Mouse (Mus musculus): ENCODE results near the gene Fam189a2.

- TF ChIP-seq POLR2A (IDR thresholded peaks at IDR 0.05; ENCODE audit: control insufficient read depth, low read depth, low read length) (no peak), CTCF (IDR thresholded peaks at IDR 0.05; ENCODE audit: control insufficient read depth, insufficient read depth, insufficient replicate concordance, low read depth, low read length) (no peak)
Observed at GRCm38 (mm10) chr19:23960275-23960674, 70.5 kb downstream of the Fam189a2 start.
